Mouse (Mus musculus) fat pad, adult 2 months (tissue): ENCODE measurements around the gene Hist1h4i.

Experiments used
- DNase-seq: peaks from one replicate; pipeline ENCODE4 v3.0.0-alpha.2; 2011; ENCODE audit warnings: low read depth, low spot score; ENCODE audit errors: extremely low read depth

The Hist1h4i gene

DNA sequence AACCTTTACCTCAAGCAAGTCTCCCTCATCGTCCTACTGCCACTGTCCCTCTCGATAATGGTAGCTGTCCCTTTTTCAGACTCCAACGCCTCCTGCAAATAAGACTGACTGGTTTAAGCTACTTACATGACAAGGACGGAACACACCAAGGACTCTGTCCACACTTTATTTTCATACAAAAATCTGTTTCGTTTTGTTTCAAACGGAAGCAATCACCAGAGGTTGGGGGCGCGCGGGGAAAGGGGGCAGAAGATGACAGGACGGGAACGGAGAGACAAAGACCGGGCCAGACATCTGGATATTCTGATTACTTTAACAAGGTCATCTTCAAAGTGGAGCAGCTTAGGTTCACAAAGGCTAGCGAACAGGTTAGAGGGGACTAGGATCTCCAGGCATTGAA, 27.4 kb downstream of the Hist1h4i start:
- no peak for DNase-seq

DNA sequence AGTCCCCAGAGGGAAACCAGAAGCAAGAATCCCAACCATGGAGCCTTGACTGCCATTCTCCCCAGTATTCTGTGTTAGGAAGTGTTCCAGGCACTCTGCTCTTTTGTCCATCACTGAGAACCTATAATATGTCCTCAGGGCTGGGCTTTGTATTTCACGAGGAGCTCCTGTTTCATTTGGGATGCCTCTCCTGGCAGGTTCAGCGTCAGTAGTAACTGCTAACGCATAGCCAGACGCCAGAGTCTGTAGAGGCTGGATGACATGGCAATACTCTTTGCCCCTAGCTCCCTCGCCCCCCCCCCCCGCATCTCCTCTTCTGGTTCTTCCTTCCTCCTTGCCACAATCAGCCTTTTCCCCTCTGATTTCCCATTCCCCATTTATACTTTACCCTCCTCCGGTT, 31.5 kb downstream of the Hist1h4i start, which contains the start of gene Prss16:
TSS of gene Prss16 (minus strand) at position 101 of the 400 bp plus-strand sequence.
- no peak for DNase-seq

DNA sequence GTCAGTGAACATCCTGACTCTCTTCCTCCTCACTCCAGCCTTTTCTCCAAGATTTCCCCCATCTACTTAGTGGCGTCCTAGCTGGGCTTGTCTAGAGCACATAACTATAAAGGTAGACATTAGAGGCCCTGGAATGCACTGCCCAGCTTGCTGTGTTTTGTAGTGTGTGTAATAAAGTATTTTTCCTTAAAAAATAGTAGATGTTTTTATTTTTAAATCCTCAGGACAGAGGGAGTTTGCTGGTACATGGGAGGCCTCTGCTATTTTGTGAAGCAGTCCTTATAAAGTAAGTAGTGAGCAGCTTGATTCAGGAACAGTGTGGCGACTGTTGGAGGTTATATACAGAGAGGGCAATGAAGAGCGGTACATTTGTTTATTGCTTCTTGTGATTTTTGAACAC, 32.5 kb downstream of the Hist1h4i start:
- no peak for DNase-seq

GRCm38 (mm10) chr13:22007872-22008271, 33.3 kb downstream of the Hist1h4i start:
- no peak for DNase-seq

DNA sequence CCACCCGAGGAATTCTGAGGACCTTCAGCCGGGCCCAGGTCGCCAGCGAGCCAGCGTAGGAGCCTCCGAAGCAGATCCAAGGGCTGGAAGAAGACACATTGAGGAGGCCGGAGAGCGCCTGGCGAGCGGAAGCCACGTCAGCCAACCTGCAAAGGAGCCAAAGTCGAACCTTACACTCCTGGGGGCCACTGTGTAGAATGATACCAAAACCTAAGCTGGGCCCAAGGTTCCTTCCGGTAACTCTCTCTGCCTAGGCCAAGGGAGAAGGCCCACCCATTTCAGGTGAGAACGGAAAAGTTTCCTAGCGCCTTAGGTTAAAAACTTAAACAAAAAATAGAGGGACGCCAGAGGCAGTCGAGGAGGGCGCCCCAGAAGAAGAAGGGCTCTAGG, 34.0 kb downstream of the Hist1h4i start:
- no peak for DNase-seq

DNA sequence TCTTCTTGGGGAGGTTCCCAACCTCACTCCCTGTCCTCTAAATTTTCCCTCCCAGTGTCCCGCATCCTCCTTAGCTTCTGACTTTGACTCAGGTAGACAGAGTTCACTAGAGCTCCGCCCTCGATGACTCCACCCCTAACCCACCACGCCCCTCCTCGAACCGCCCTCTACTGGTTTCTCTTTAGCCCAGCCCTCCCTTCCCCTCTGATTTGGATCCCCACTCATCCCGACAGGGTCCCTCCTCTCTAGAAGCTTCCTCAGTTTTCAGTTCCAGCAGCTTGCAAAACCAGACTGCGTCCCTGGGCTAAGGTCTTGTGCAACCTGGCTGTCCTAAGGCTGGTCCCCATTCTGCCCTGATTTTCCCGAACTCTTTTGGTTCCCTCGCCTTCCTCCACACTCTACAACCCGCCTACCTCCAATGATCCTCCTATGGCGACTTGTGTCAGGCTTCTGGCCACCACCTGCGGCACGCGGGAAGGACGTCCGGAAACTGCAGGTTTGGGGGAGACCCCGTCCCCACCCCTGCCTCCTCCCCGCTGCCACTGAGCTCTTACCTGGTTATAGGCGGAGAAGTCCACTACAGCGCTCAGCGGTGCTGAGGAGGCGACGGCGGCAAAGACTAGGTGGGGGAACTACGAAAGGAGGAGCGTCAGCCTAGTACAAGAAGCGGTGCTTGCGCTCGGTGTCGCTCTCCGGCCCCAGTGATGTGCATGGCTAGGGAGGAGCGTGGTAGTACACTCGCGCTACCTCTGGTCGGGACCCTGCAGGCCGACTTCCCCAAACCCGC, 34.6 kb downstream of the Hist1h4i start:
- DNase-seq, result no peak

DNA sequence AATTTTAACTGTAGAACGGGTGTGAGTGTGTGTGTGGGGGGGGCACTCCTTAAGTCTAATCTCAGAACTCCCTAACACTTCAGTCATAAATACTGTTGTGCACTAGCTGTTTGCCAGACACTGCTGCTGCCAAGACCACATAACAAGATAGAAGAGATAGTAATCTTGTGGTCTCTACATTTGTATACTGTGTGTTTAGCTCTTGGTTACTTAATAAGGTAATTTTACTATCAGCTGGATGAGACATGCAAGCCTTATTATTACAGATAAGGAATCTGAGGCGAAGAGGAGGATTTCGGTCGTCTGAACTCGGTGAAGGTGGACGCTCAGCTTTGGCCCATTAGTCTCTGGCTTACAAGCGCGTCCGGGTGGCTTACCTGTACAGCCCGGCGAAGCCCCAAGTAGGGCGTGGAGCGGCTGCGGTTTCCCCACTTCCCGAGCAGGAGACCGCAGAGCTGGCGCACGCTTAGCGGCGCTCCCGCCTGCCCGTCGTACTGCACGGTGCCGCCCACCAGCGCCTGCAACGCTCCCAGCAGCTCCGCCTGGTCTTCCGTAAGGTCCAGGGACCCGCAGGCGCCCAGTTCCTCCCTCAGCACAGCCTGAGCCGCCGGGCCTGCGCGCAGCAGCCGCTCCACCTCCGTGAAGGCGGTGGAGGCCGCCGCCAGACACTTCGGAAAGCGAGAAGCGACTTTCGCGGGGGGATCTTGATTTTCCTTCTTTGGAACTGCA, 35.4 kb downstream of the Hist1h4i start:
- DNase-seq, result no peak

- DNase-seq, result no peak
Measured at GRCm38 (mm10) chr13:22001823-22002222, 39.3 kb downstream of the Hist1h4i start.

GRCm38 (mm10) chr13:22001346-22001745, 39.8 kb downstream of the Hist1h4i start:
- no peak for DNase-seq

DNA sequence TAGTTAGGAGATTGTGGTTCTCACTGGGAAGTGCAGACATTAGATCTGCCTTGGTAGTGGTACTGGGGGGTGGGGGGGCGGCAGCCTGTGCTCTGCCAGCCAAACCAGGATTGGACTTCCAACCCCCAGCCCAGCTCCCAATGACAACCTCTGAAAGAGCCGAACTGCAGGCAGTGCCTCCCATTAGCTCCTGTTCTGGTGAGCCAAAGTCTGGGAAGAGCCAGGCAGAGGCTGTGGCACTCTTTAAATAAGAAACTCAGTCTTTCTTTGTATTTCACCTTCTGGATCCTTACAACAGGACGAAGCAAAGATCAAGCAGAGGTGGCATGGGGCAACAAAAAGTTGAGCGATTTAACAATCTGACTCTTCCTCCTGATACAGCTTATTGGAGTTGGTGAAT, 42.0 kb downstream of the Hist1h4i start:
- no peak for DNase-seq

- no peak for DNase-seq
Measured at GRCm38 (mm10) chr13:21998412-21998811, 42.8 kb downstream of the Hist1h4i start.

- DNase-seq, result no peak
Measured at GRCm38 (mm10) chr13:21997821-21998220, 43.3 kb downstream of the Hist1h4i start.

DNA sequence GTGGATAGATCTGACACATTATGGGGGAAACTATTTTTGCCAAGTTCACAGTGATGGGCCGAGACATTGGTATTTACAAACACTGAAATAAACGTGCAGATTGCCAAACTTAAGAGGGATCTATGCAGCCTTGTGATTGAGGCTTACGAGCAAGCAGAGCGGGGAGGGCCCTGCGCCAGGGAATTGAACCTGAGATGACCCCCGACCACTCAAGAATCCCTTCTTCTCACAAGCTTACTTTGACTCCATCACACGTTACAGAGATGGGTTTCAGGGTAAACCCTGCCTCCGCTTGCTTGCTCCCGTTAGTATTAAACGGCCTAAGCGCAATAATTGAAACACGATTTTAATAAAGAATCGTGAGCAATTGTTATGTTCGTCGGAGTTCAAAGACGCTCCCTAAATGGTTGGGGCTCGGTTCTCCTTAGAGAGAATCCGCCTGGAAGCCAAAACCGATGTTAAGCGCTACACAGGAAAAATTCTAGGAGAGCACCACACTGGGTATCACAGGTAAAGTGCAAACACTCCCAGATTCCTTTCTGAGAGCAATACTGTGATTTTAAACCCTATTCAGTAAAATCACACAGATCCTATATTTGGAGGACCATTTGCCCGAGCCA, 43.9 kb downstream of the Hist1h4i start:
- no peak for DNase-seq

GRCm38 (mm10) chr13:21996840-21997185, 44.3 kb downstream of the Hist1h4i start:
- no peak for DNase-seq

- no peak for DNase-seq
Measured at GRCm38 (mm10) chr13:21996101-21996839, 44.9 kb downstream of the Hist1h4i start.

GRCm38 (mm10) chr13:21995331-21995914, 45.7 kb downstream of the Hist1h4i start:
- no peak for DNase-seq

GRCm38 (mm10) chr13:21994896-21995295, 46.3 kb downstream of the Hist1h4i start:
- DNase-seq, result no peak

- no peak for DNase-seq
Measured at GRCm38 (mm10) chr13:21993957-21994738, 47.0 kb downstream of the Hist1h4i start.

DNA sequence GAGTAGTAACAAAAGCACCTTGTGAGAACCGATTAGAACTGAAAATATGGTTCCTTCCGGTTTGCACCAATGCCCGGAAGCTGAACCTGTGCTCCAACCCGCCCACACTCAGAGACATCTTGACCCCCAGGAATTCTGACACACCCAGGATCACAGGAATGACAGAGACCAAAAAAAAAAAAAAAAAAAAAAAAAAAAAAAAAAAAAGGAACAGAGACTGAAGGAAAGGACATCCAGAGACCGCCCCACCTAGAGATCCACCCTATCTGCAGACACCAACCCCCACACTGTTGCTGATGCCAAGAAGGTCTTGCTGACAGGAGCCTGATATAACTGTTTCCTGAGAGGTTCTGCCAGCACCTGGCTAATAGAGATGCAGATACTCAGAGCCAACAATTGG, 48.6 kb downstream of the Hist1h4i start:
- DNase-seq, result no peak
